21 mouse cellular contexts compared by ENCODE assay signal in genomic region chr12:82799892-82800291, GRCm38 (mm10).
DNase-seq lines count a peak whose midpoint lies in the region; ATAC-seq and TF ChIP-seq lines count a peak whose summit lies in the region.
"Had no signal": no experiment of that assay in that cellular context is flagged by ENCODE, and none has a peak within 500 bp of the region (broad histone marks: within the 10 kb centered on the region; RNA-seq: fewer than 3 reads in every experiment).

No protein-coding gene starts in this region.

- DNase-seq in forebrain, embryonic 10.5 days (ENCODE audit: extremely low spot score, low spot score), result no peak
- peak; percentile 81 for DNase-seq in brain, embryonic 14.5 days (ENCODE audit: low read depth)
- DNase-seq in forebrain, embryonic 14.5 days (ENCODE audit: low spot score), result peak; percentile 56
- DNase-seq in thymus, adult 2 months, result no peak
- DNase-seq in testis, postnatal 14 days (ENCODE audit: low spot score), result no peak
- DNase-seq: adrenal gland, adult 8-10 months; adrenal gland, postnatal 14 days; adrenal gland, postnatal 36 days; cerebellum, adult 11 months; cerebellum, adult 18-20 months; cerebellum, adult 8-10 months; cerebellum, adult 9-11 months; cerebellum, postnatal 14 days; cerebellum, postnatal 36 days; embryo, embryonic 11 days had no signal

- H3K4me3 ChIP-seq in forebrain, embryonic 13.5 days, result no peak overlapping the region
- H3K4me3 ChIP-seq in forebrain, embryonic 10.5 days, result no peak overlapping the region
- no peak overlapping the region for H3K4me3 ChIP-seq in forebrain, embryonic 14.5 days (ENCODE audit: low read depth, low read length)
- H3K4me3 ChIP-seq in forebrain, embryonic 16.5 days (replicated peaks; ENCODE audit: low read length), result no peak overlapping the region
- H3K4me3 ChIP-seq in thymus, adult 2 months (ENCODE audit: control insufficient read depth, insufficient read depth, low read length), result no peak overlapping the region
- H3K4me3 ChIP-seq: embryonic facial prominence, embryonic 13.5 days; embryonic facial prominence, embryonic 15.5 days; erythroblast, embryonic 14.5 days had no signal

- no peak for TF ChIP-seq POLR2A in brain, embryonic 14.5 days (IDR thresholded peaks at IDR 0.05; ENCODE audit: borderline replicate concordance, extremely low read depth, insufficient read depth, insufficient read length, poor library complexity, severe bottlenecking)
- TF ChIP-seq POLR2A in thymus, adult 2 months (IDR thresholded peaks at IDR 0.05; ENCODE audit: control insufficient read depth, extremely low read depth, insufficient read depth, low read length, poor library complexity), result no peak

- H3K36me3 ChIP-seq in forebrain, embryonic 13.5 days (ENCODE audit: poor library complexity, severe bottlenecking), result no peaks in the 10 kb centered on the region
- H3K36me3 ChIP-seq in forebrain, embryonic 10.5 days (replicated peaks), result no peaks in the 10 kb centered on the region
- H3K36me3 ChIP-seq in forebrain, embryonic 14.5 days (ENCODE audit: control insufficient read depth, insufficient read depth, low read length), result no peaks in the 10 kb centered on the region
- H3K36me3 ChIP-seq in forebrain, embryonic 16.5 days (ENCODE audit: control insufficient read depth, insufficient read depth), result no peaks in the 10 kb centered on the region
- no peaks in the 10 kb centered on the region for H3K36me3 ChIP-seq in thymus, adult 2 months (ENCODE audit: control insufficient read depth, insufficient read depth, low read length)
- H3K36me3 ChIP-seq: embryonic facial prominence, embryonic 13.5 days; embryonic facial prominence, embryonic 15.5 days had no signal

- peaks cover 5% of the 10 kb centered on the region; the same call in 1 of the 2 replicates for H3K4me1 ChIP-seq in forebrain, embryonic 13.5 days
- H3K4me1 ChIP-seq in forebrain, embryonic 10.5 days, result no peaks in the 10 kb centered on the region
- H3K4me1 ChIP-seq in forebrain, embryonic 14.5 days (ENCODE audit: control insufficient read depth, insufficient read depth, low read length), result no peaks in the 10 kb centered on the region
- H3K4me1 ChIP-seq in forebrain, embryonic 16.5 days (replicated peaks; ENCODE audit: control insufficient read depth, insufficient read depth, low read length), result no peaks in the 10 kb centered on the region
- no peaks in the 10 kb centered on the region for H3K4me1 ChIP-seq in thymus, adult 2 months (replicated peaks; ENCODE audit: control insufficient read depth, insufficient read depth, low read length)
- H3K4me1 ChIP-seq: embryonic facial prominence, embryonic 13.5 days; embryonic facial prominence, embryonic 15.5 days had no signal

- H3K9ac ChIP-seq in forebrain, embryonic 13.5 days, result no peak overlapping the region
- no peak overlapping the region for H3K9ac ChIP-seq in forebrain, embryonic 14.5 days (ENCODE audit: low read length)
- H3K9ac ChIP-seq in forebrain, embryonic 16.5 days (replicated peaks; ENCODE audit: low read depth, low read length), result no peak overlapping the region
- H3K9ac ChIP-seq: embryonic facial prominence, embryonic 13.5 days; embryonic facial prominence, embryonic 15.5 days had no signal

- no peak overlapping the region for H3K27ac ChIP-seq in forebrain, embryonic 13.5 days
- H3K27ac ChIP-seq in forebrain, embryonic 10.5 days, result no peak overlapping the region
- no peak overlapping the region for H3K27ac ChIP-seq in forebrain, embryonic 14.5 days (ENCODE audit: low read depth, low read length)
- H3K27ac ChIP-seq in forebrain, embryonic 16.5 days (ENCODE audit: low read length), result no peak overlapping the region
- H3K27ac ChIP-seq in thymus, adult 2 months (ENCODE audit: control insufficient read depth, insufficient read depth, low read length), result no peak overlapping the region
- H3K27ac ChIP-seq: embryonic facial prominence, embryonic 13.5 days; embryonic facial prominence, embryonic 15.5 days had no signal

- peak; percentile 73; the same call in 1 of the 2 replicates for ATAC-seq in forebrain, embryonic 13.5 days
- ATAC-seq in forebrain, embryonic 14.5 days, result peak; percentile 61
- ATAC-seq in forebrain, embryonic 16.5 days, result peak; percentile 45; the same call in 1 of the 2 replicates
- no peak for ATAC-seq in activated CD4-positive, CD25-positive, alpha-beta regulatory T cell, adult 4 months

- TF ChIP-seq CTCF in brain, embryonic 14.5 days (IDR thresholded peaks at IDR 0.05; ENCODE audit: borderline replicate concordance, extremely low read depth, insufficient read depth, insufficient read length), result no peak
- TF ChIP-seq CTCF in thymus, adult 2 months (IDR thresholded peaks at IDR 0.05; ENCODE audit: borderline replicate concordance, control insufficient read depth, extremely low read depth, insufficient read depth, low read length, poor library complexity), result no peak

- no peaks in the 10 kb centered on the region for H3K9me3 ChIP-seq in forebrain, embryonic 13.5 days (replicated peaks)
- no peaks in the 10 kb centered on the region for H3K9me3 ChIP-seq in forebrain, embryonic 10.5 days
- H3K9me3 ChIP-seq in forebrain, embryonic 14.5 days (replicated peaks; ENCODE audit: control insufficient read depth, low read length), result no peaks in the 10 kb centered on the region
- no peaks in the 10 kb centered on the region for H3K9me3 ChIP-seq in forebrain, embryonic 16.5 days (ENCODE audit: control insufficient read depth, low read length)
- H3K9me3 ChIP-seq: embryonic facial prominence, embryonic 13.5 days; embryonic facial prominence, embryonic 15.5 days had no signal

- 54% methylated on average over 6 of the region's 6 CpGs for WGBS in forebrain, embryonic 13.5 days
- 88% methylated on average over 6 of the region's 6 CpGs for WGBS in forebrain, embryonic 10.5 days
- 53% methylated on average over 6 of the region's 6 CpGs for WGBS in forebrain, embryonic 14.5 days
- 36% methylated on average over 6 of the region's 6 CpGs for WGBS in forebrain, embryonic 16.5 days
- 88% methylated on average over 6 of the region's 6 CpGs for WGBS in thymus, adult 2 months

- no peak overlapping the region for H3K4me2 ChIP-seq in forebrain, embryonic 13.5 days
- no peak overlapping the region for H3K4me2 ChIP-seq in forebrain, embryonic 14.5 days (ENCODE audit: low read length)
- H3K4me2 ChIP-seq in forebrain, embryonic 16.5 days (ENCODE audit: low read length), result no peak overlapping the region
- H3K4me2 ChIP-seq: embryonic facial prominence, embryonic 13.5 days; embryonic facial prominence, embryonic 15.5 days had no signal

- no peaks in the 10 kb centered on the region for H3K27me3 ChIP-seq in forebrain, embryonic 13.5 days
- no peaks in the 10 kb centered on the region for H3K27me3 ChIP-seq in forebrain, embryonic 10.5 days (ENCODE audit: poor library complexity, severe bottlenecking)
- H3K27me3 ChIP-seq in forebrain, embryonic 14.5 days (replicated peaks; ENCODE audit: control insufficient read depth, insufficient read depth, low read length), result no peaks in the 10 kb centered on the region
- no peaks in the 10 kb centered on the region for H3K27me3 ChIP-seq in forebrain, embryonic 16.5 days (replicated peaks; ENCODE audit: control insufficient read depth, insufficient read depth, low read length)
- H3K27me3 ChIP-seq in thymus, adult 2 months (ENCODE audit: control insufficient read depth, insufficient read depth, low read length), result no peaks in the 10 kb centered on the region
- H3K27me3 ChIP-seq: embryonic facial prominence, embryonic 13.5 days; embryonic facial prominence, embryonic 15.5 days had no signal

Comparison
In these comparisons a context has a peak if more than half of its experiments do, and no peak if none do; other contexts are left out.
1. DNase-seq: peak in brain, embryonic 14.5 days (single experiment) and forebrain, embryonic 14.5 days (single experiment); none in forebrain, embryonic 10.5 days (single experiment), thymus, adult 2 months (single experiment) and testis, postnatal 14 days (single experiment).